Mouse (Mus musculus): ENCODE measurements around the gene Ascl2. TPM values are rescaled to one million over a fixed set of nuclear protein-coding genes. Genes with fewer than 3 reads are reported as not detected.

Gene Ascl2
- total RNA-seq, 2 experiments from 2014 or later, result not detected

GRCm38 (mm10) chr7:142918641-142919628 lies 50.1 kb downstream of the Ascl2 start:
- peak; percentile 81 for DNase-seq (ENCODE audit: low spot score)

DNA sequence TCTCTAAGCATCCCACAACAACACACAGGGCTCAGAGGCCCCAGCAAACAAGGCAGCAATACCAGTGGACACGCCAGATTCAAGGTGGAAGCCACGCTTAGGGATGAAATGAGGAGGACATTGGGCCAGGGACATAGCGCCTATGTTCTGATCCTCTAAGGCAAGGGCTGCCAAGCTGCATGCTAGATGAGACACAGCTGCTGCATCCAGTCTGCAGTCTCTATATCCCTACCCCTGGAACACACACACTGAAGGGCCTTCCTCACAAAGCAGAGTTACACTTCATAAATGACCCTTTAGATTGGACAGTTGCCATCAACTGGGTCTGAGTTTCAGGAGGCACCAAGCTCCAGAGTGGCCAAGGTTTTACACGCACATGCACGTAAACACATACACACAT lies 51.4 kb downstream of the Ascl2 start:
- no peak for DNase-seq (ENCODE audit: low spot score)

Other genes starting within 250 kb of the Ascl2 start
- gene Ins2, start 225.9 kb downstream of the Ascl2 start, total RNA-seq (2021), result not detected
- gene Th, start 38.1 kb downstream of the Ascl2 start, total RNA-seq (2021), result 1 to 10 TPM in 1 of 2 experiments, not detected in 1; 1.1 TPM
- under 1 TPM in 1 of 2 experiments, not detected in 1; 0.40 TPM for gene Tspan32, start 35.8 kb upstream of the Ascl2 start, total RNA-seq (2021)
- 100 to 1,000 TPM in 1 of 2 experiments, 10 to 100 TPM in 1; 97.2 to 115 TPM for gene Cd81, start 83.5 kb upstream of the Ascl2 start, total RNA-seq (2021)
- gene Tssc4, start 100.0 kb upstream of the Ascl2 start, total RNA-seq (2021), result 1 to 10 TPM; 6.7 to 8.0 TPM
- gene Trpm5, start 125.4 kb upstream of the Ascl2 start, total RNA-seq (2021), result not detected
- gene Kcnq1, start 137.1 kb upstream of the Ascl2 start, total RNA-seq (2021), result under 1 TPM; 0.50 to 0.57 TPM